Mouse (Mus musculus): ENCODE measurements at regions not wholly inside any gene's neighbourhood (a gene's known extent, or its start where the extent isn't known, plus 50 kb on each side); places are given as distances from the start of the nearest gene placed in this dataset.
A peak's percentile ranks its signal among the peaks of the same experiment; 100 is the strongest.
"Not testable (repeated sequence)": the region's sequence is repeated elsewhere in the genome, so short reads cannot be mapped to it uniquely, and the experiment has no call there.

- DNase-seq (ENCODE audit: low spot score), result not testable (repeated sequence)
Measured at GRCm38 (mm10) chr3:21735688-21736087, 340.8 kb upstream of the Tbl1xr1 start.

- DNase-seq (ENCODE audit: low spot score), result no peak
Measured at GRCm38 (mm10) chr3:21739720-21740119, 336.7 kb upstream of the Tbl1xr1 start.

- DNase-seq (ENCODE audit: low spot score), result no peak
Measured at GRCm38 (mm10) chr3:21744107-21744506, 332.3 kb upstream of the Tbl1xr1 start.

GRCm38 (mm10) chr3:21760516-21761218, 315.8 kb upstream of the Tbl1xr1 start:
- DNase-seq (ENCODE audit: low spot score), result no peak

GRCm38 (mm10) chr3:21761219-21761600, 315.2 kb upstream of the Tbl1xr1 start:
- no peak for DNase-seq (ENCODE audit: low spot score)

- no peak for DNase-seq (ENCODE audit: low spot score)
Measured at GRCm38 (mm10) chr3:21761909-21762308, 314.5 kb upstream of the Tbl1xr1 start.

- no peak for DNase-seq (ENCODE audit: low spot score)
Measured at GRCm38 (mm10) chr3:21768081-21768480, 308.4 kb upstream of the Tbl1xr1 start.

- DNase-seq (ENCODE audit: low spot score), result no peak
Measured at GRCm38 (mm10) chr3:21769920-21770547, 306.4 kb upstream of the Tbl1xr1 start.

GRCm38 (mm10) chr3:21771752-21772298, 304.6 kb upstream of the Tbl1xr1 start:
- no peak for DNase-seq (ENCODE audit: low spot score)

GRCm38 (mm10) chr3:21774172-21774842, 302.1 kb upstream of the Tbl1xr1 start:
- DNase-seq (ENCODE audit: low spot score), result no peak

- no peak for DNase-seq (ENCODE audit: low spot score)
Measured at GRCm38 (mm10) chr3:21778789-21779188, 297.7 kb upstream of the Tbl1xr1 start.

- DNase-seq (ENCODE audit: low spot score), result no peak
Measured at GRCm38 (mm10) chr3:21791983-21792631, 284.3 kb upstream of the Tbl1xr1 start.

- DNase-seq (ENCODE audit: low spot score), result no peak
Measured at GRCm38 (mm10) chr3:21798139-21798538, 278.3 kb upstream of the Tbl1xr1 start.

GRCm38 (mm10) chr3:21803886-21804285, 272.6 kb upstream of the Tbl1xr1 start:
- not testable (repeated sequence) for DNase-seq (ENCODE audit: low spot score)

GRCm38 (mm10) chr3:21806494-21807157, 269.8 kb upstream of the Tbl1xr1 start:
- no peak for DNase-seq (ENCODE audit: low spot score)

- DNase-seq (ENCODE audit: low spot score), result no peak
Measured at GRCm38 (mm10) chr3:21808539-21808938, 267.9 kb upstream of the Tbl1xr1 start.

GRCm38 (mm10) chr3:21809769-21810470, 266.5 kb upstream of the Tbl1xr1 start:
- DNase-seq (ENCODE audit: low spot score), result no peak

GRCm38 (mm10) chr3:21813401-21813800, 263.1 kb upstream of the Tbl1xr1 start:
- no peak for DNase-seq (ENCODE audit: low spot score)

- peak; percentile 52 for DNase-seq (ENCODE audit: low spot score)
Measured at GRCm38 (mm10) chr3:21816968-21817858, 259.2 kb upstream of the Tbl1xr1 start.

- DNase-seq (ENCODE audit: low spot score), result no peak
Measured at GRCm38 (mm10) chr3:21819030-21819429, 257.4 kb upstream of the Tbl1xr1 start.

Measured in ovary, postnatal 14 days (tissue).